Mouse (Mus musculus): ENCODE data around the gene Serpine3. TPM values are rescaled to one million over a fixed set of nuclear protein-coding genes. Genes with fewer than 3 reads are reported as not detected.
"Not testable (repeated sequence)": the region's sequence is repeated elsewhere in the genome, so short reads cannot be mapped to it uniquely, and the experiment has no call there.

Serpine3 gene
- polyA plus RNA-seq (2015; fragmentation: Nextera tagmentation; extraction: Ambion mirVana) = not detected in 2 replicates

DNA sequence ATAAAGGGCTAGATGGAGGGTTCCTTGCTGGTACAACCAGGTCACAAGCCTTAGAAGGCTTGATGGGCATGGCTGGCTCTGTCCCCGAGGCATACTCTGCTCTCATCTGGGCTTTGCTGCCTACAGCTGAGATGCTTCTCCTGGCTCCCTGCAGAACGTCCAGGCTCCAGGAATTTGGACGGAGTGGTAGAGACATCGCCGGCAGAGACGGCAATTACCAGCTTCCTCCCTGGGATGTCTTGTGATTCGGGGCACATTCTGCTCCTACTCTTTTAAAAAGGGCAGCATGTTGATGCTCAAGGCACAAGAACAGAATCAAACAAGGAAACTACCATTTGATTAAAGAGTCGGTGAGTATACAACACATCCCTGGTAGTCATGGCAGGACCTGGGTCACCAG, at the start of gene Serpine3:
Serpine3 (plus strand) TSS at position 301 of the 400 bp plus-strand sequence.
- DNase-seq = no peak

DNA sequence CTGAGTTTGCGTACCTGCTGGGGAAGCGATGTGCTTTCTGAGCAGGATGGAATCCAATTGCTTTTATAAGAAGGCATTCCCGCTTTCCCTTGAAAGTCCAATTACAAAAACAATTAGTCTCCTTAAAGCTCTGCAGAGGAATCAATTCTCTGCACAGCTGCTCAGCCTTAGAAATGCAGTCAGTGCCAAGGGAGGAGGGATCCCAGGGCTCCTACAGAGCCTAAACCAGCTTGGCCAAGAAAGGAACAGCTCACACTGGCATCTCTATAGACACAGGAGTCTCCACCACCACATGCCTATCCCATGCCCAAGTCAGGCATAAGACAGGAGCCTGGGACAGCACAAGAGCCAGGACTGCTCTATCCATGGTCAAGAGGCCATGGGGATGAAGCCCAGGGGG, 41.1 kb upstream of the Serpine3 start:
- 70% methylated on average over 3 of the region's 3 CpGs for WGBS (ENCODE audit: insufficient replicate concordance)
- Histone ChIP-seq H3K27ac (no peak overlapping the region), H3K4me2 (no peak overlapping the region), H3K36me3 (no peaks in the 10 kb centered on the region), H3K4me3 (replicated peaks) (no peak overlapping the region), H3K27me3 (no peaks in the 10 kb centered on the region), H3K9me3 (replicated peaks) (no peaks in the 10 kb centered on the region), H3K4me1 (replicated peaks) (no peaks in the 10 kb centered on the region), H3K9ac (no peak overlapping the region)
- DNase-seq (no peak), ATAC-seq (ENCODE audit: low read depth) (no peak)

More for the DNA sequence above, at the start of gene Serpine3:
- Histone ChIP-seq H3K4me3 (replicated peaks) (no peak within 1 kb of the TSS), H3K27ac (no peak within 1 kb of the TSS), H3K4me1 (replicated peaks) (no peaks in the 10 kb centered on the region), H3K36me3 (no peaks in the 10 kb centered on the region), H3K27me3 (no peaks in the 10 kb centered on the region), H3K9me3 (replicated peaks) (no peaks in the 10 kb centered on the region), H3K9ac (no peak within 1 kb of the TSS), H3K4me2 (no peak within 1 kb of the TSS)
- ATAC-seq (ENCODE audit: low read depth) = no peak
- WGBS (ENCODE audit: insufficient replicate concordance) = 72% methylated on average over 8 of the region's 8 CpGs

DNA sequence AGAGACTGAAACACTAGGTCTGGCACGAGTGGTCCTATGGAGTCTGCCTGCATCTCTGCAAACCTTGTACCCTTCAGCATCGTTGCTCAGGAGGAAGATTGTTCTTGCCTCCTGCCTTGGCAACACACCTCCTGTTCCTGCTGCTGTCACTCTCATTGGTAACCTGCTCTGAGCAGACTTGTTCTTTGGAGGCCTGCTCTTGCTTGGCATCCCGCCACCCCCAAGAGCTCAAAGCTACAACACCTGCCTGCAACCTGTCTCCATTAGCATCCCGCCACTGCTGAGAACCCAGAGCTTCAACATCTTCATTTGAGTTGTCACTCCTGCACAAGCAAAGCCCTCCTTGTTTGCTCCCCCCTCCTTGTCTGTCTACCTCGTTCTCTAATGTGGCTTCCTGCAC, 35.5 kb upstream of the Serpine3 start:
- Histone ChIP-seq H3K36me3 (no peaks in the 10 kb centered on the region), H3K4me1 (replicated peaks) (no peaks in the 10 kb centered on the region), H3K27ac (no peak overlapping the region), H3K4me2 (no peak overlapping the region), H3K4me3 (replicated peaks) (no peak overlapping the region), H3K27me3 (no peaks in the 10 kb centered on the region), H3K9ac (no peak overlapping the region), H3K9me3 (replicated peaks) (no peaks in the 10 kb centered on the region)
- no peak for ATAC-seq (ENCODE audit: low read depth)
- no peak for DNase-seq
- 57% methylated on average over 5 of the region's 5 CpGs for WGBS (ENCODE audit: insufficient replicate concordance)

DNA sequence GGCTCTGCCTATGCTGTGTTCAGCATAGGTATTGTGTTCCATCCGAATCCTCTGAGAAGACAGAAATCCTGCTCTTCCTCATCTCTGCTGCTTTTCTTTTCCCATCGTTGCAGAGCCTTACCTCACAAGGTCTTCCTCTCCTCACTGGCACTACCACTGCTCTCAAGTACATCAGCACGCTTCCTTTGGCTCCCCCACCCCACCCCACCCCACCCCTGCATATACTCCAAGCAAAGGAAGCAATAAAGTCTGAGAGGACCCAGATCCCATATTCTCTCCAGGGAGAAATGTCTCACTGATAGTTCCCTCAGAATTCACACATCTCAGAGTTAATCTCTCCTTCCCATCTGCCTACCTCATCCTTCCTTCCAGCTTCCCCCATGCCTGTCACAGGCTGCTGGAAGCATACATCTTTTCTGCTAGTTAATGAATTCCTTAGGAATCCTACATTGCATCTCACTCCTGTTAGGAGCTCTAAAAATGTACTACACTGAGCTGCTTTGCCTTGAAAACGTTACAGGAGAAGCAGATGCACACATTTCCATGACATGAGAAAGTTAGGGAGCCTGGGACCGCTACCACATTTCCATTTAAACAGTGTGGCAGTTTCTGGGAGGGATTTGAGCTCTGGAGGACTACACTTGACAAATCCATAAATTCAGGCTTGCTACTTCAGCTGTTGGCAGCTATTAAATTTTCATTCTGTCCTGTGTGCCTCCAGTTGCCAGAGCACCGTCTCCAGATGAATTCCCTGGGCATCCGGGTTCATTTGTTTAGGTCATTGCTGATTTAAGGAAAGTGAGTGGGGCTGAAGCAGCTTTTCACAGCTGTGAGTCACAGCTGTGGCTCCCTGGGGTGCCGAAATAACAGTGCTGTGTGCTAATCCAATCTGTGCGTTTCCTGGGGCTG, 25.8 kb upstream of the Serpine3 start:
- Histone ChIP-seq H3K27ac (no peak overlapping the region), H3K27me3 (no peaks in the 10 kb centered on the region), H3K4me3 (replicated peaks) (no peak overlapping the region), H3K4me2 (no peak overlapping the region), H3K9ac (no peak overlapping the region), H3K9me3 (replicated peaks) (no peaks in the 10 kb centered on the region), H3K36me3 (no peaks in the 10 kb centered on the region), H3K4me1 (replicated peaks) (no peaks in the 10 kb centered on the region)
- WGBS (ENCODE audit: insufficient replicate concordance) = 21% methylated on average over 9 of the region's 9 CpGs
- DNase-seq (no peak), ATAC-seq (ENCODE audit: low read depth) (no peak)

DNA sequence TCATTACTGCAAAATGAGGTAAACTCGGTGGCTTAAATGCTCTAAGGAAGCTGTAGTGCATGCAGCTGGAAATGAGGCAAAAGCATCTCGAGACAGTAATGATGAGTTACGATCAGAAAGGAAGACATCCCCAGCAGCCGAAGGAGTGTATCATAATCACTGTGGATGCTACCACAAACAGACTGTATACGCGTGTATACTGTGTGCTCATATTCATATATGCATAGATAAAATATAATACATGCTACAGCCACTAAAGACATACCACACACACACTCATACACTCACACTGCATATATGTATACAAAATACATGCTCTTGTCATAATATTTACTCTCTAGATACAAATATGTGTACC, 25.1 kb upstream of the Serpine3 start:
- DNase-seq = no peak
- ATAC-seq (ENCODE audit: low read depth) = no peak
- 50% methylated on average over 6 of the region's 6 CpGs for WGBS (ENCODE audit: insufficient replicate concordance)
- no peaks in the 10 kb centered on the region for H3K4me1 ChIP-seq (replicated peaks)
- H3K27me3 ChIP-seq = no peaks in the 10 kb centered on the region
- no peak overlapping the region for H3K27ac ChIP-seq
- no peaks in the 10 kb centered on the region for H3K9me3 ChIP-seq (replicated peaks)
- no peak overlapping the region for H3K4me2 ChIP-seq
- no peaks in the 10 kb centered on the region for H3K36me3 ChIP-seq
- no peak overlapping the region for H3K4me3 ChIP-seq (replicated peaks)
- no peak overlapping the region for H3K9ac ChIP-seq

DNA sequence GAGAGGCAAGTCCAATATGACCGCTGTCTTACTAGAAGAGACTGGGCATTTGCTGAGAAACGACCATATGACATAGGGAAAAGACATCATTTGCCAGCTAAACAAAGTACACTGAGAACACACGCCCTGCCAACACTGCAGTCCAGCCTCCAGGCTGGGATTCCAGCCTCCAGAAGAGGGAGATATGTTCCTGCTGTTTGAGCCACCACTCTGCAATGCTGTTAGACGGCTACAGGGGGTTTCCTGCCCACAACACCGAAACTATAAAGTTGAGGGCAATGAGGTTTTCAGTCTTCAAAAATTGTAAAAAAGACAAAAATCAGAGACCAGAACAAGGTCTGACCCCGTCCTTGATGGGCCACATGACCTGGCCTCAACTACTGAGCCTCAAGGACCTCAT, 24.4 kb upstream of the Serpine3 start:
- Histone ChIP-seq H3K4me2 (no peak overlapping the region), H3K27me3 (no peaks in the 10 kb centered on the region), H3K27ac (no peak overlapping the region), H3K9ac (no peak overlapping the region), H3K4me1 (replicated peaks) (no peaks in the 10 kb centered on the region), H3K36me3 (no peaks in the 10 kb centered on the region), H3K4me3 (replicated peaks) (no peak overlapping the region), H3K9me3 (replicated peaks) (no peaks in the 10 kb centered on the region)
- WGBS (ENCODE audit: insufficient replicate concordance) = 40% methylated on average over 6 of the region's 6 CpGs
- DNase-seq = no peak
- no peak for ATAC-seq (ENCODE audit: low read depth)

DNA sequence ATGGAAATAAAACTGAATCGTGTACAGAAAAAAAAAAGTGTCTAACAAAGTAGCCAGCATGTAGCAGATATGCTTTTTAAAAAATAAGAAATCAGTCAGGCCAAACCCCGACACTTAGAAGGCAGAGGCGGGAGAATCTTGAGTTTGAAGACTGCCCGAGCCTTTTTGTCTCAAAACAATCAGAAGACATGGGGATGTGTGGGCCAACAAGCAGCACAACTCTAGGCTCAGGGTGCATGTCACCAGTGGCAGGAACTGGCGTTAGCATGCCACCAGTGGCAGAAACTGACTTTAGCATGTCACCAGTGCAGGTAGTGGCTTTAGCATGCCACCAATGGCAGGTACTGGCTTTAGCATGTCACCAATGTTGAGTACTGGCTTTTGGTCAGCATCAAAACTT, 23.9 kb upstream of the Serpine3 start:
- no peak for ATAC-seq (ENCODE audit: low read depth)
- no peak overlapping the region for H3K4me3 ChIP-seq (replicated peaks)
- no peaks in the 10 kb centered on the region for H3K4me1 ChIP-seq (replicated peaks)
- H3K9ac ChIP-seq = no peak overlapping the region
- WGBS (ENCODE audit: insufficient replicate concordance) = 69% methylated on average over 5 of the region's 5 CpGs
- no peak for DNase-seq
- H3K27me3 ChIP-seq = no peaks in the 10 kb centered on the region
- no peak overlapping the region for H3K4me2 ChIP-seq
- H3K27ac ChIP-seq = no peak overlapping the region
- no peaks in the 10 kb centered on the region for H3K36me3 ChIP-seq
- H3K9me3 ChIP-seq (replicated peaks) = no peaks in the 10 kb centered on the region

DNA sequence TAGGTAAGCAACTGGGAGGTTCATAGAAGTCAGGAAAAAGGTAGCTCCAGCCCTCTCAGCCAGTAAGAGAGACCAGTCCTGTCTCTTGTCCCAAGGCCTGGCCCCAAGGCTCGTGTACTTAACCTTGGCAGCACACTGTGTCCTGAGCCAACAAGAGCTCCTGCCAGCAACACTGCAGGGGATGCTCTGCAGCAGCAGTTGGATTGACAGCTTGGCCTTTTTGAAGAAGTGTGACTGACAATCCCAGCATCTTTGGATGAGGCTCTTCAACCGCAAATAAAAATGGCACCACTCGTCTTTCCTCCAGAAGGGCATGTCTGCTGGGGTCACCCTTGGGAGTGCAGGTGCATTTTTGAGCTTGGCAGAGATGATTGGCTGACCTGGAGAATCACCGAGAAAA, 23.1 kb upstream of the Serpine3 start:
- Histone ChIP-seq H3K9ac (no peak overlapping the region), H3K4me1 (replicated peaks) (no peaks in the 10 kb centered on the region), H3K27me3 (no peaks in the 10 kb centered on the region), H3K4me3 (replicated peaks) (no peak overlapping the region), H3K27ac (no peak overlapping the region), H3K9me3 (replicated peaks) (no peaks in the 10 kb centered on the region), H3K4me2 (no peak overlapping the region), H3K36me3 (no peaks in the 10 kb centered on the region)
- WGBS (ENCODE audit: insufficient replicate concordance) = 53% methylated on average over 4 of the region's 4 CpGs
- DNase-seq (no peak), ATAC-seq (ENCODE audit: low read depth) (no peak)

DNA sequence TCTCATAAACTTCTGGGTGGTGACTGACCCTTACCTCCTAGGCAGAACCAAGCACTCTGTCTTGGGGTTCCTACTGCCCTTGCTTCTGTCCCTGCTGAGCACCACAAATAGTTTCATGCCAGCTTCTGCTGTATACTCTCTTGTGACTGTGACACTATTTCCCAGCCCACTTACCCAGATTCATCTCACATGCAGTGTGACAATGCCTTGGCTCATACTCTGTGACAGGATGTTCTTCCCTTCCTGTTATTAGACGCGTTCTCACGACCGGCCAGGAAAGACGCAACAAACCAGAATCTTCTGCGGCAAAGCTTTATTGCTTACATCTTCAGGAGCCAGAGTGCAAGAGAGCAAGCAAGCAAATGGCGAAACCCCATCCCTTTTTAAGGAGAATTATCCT, 21.1 kb upstream of the Serpine3 start:
- ATAC-seq (ENCODE audit: low read depth); DNase-seq; H3K27me3 ChIP-seq; H3K9me3 ChIP-seq (replicated peaks); H3K36me3 ChIP-seq; H3K9ac ChIP-seq; H3K4me1 ChIP-seq (replicated peaks); H3K4me3 ChIP-seq (replicated peaks); H3K27ac ChIP-seq; H3K4me2 ChIP-seq: not testable (repeated sequence)
- WGBS (ENCODE audit: insufficient replicate concordance) = 64% methylated on average over 6 of the region's 7 CpGs

DNA sequence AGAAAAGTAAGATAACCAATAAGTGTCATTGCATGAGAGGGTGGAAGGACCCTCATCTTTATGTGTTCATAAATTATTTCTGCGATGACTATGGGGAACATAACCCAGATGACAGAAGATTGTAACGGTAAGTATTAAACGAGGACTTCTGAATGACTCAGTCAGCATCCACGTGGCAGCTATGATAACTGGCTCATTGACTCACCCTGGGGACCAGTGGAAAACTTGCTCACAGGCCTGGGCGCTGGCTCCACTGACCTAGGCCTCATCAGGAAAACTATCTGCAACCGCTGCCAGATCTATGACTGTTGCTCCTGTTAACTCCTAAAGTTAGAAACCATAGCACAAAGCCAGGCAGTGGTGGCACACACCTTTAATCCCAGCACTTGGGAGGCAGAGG, 15.1 kb upstream of the Serpine3 start:
- H3K9ac ChIP-seq = no peak overlapping the region
- H3K4me3 ChIP-seq (replicated peaks) = no peak overlapping the region
- no peak overlapping the region for H3K27ac ChIP-seq
- no peaks in the 10 kb centered on the region for H3K4me1 ChIP-seq (replicated peaks)
- no peak overlapping the region for H3K4me2 ChIP-seq
- no peaks in the 10 kb centered on the region for H3K36me3 ChIP-seq
- H3K27me3 ChIP-seq = no peaks in the 10 kb centered on the region
- DNase-seq (no peak), ATAC-seq (ENCODE audit: low read depth) (no peak)
- 77% methylated on average over 6 of the region's 6 CpGs for WGBS (ENCODE audit: insufficient replicate concordance)
- H3K9me3 ChIP-seq (replicated peaks) = no peaks in the 10 kb centered on the region; the same call in 1 of the 2 replicates

DNA sequence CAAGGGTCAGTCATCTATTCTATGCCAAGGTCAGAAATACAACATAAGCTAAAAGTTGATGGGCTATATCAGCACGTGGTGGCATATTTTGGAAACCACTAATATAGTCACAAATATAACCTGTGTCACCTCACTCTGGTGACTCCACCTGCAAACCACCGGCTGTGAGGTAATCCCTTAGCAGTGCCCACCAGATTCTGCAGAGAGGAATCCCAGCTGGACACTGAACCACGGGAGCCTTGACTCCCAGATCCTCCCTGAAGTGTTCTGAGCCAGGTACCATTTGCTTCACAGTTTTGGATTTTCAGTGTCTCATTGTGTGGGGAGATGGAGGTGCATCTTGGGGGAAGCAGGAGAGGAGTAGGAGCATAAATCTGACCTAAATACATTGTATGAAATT, 13.1 kb upstream of the Serpine3 start:
- WGBS (ENCODE audit: insufficient replicate concordance) = 38% methylated on average over 3 of the region's 3 CpGs

DNA sequence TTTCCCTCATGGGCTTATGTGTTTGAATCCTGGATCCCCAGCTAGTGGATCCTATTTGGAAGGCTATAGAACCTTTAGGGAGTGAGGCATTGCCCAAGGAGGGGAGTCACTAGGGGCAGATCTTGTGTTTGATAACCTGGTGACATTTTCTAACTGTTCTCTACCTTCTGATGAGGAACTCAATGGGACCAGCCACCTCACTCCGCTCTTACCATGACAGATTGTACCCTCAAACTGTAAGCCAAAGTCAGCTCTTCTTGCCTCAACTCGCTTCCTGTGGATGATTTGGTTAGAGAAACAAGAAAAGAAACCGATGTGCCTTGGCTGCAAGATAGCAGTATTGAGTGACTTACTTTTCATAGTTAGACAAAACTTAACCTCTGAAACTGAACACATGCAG, 11.7 kb upstream of the Serpine3 start:
- no peaks in the 10 kb centered on the region for H3K4me1 ChIP-seq (replicated peaks)
- no peak overlapping the region for H3K4me2 ChIP-seq
- H3K4me3 ChIP-seq (replicated peaks) = no peak overlapping the region
- H3K36me3 ChIP-seq = no peaks in the 10 kb centered on the region
- no peak overlapping the region for H3K9ac ChIP-seq
- ATAC-seq (ENCODE audit: low read depth) = no peak
- no peaks in the 10 kb centered on the region for H3K27me3 ChIP-seq
- no peak for DNase-seq
- H3K9me3 ChIP-seq (replicated peaks) = no peaks in the 10 kb centered on the region; the same call in 1 of the 2 replicates
- no peak overlapping the region for H3K27ac ChIP-seq
- WGBS (ENCODE audit: insufficient replicate concordance) = 69% methylated on average over 3 of the region's 3 CpGs

More for the DNA sequence above, 13.1 kb upstream of the Serpine3 start:
- ATAC-seq (ENCODE audit: low read depth) (no peak), DNase-seq (no peak)
- no peaks in the 10 kb centered on the region for H3K4me1 ChIP-seq (replicated peaks)
- H3K9ac ChIP-seq = no peak overlapping the region
- no peak overlapping the region for H3K4me2 ChIP-seq
- H3K27me3 ChIP-seq = no peaks in the 10 kb centered on the region
- no peak overlapping the region for H3K4me3 ChIP-seq (replicated peaks)
- H3K27ac ChIP-seq = no peak overlapping the region
- no peaks in the 10 kb centered on the region for H3K36me3 ChIP-seq
- H3K9me3 ChIP-seq (replicated peaks) = no peaks in the 10 kb centered on the region; the same call in 1 of the 2 replicates
